Mouse (Mus musculus): Measurements from ENCODE around the gene Natd1. TPM values are rescaled to one million over a fixed set of nuclear protein-coding genes. Genes with fewer than 3 reads are reported as not detected.

The Natd1 gene
- polyA plus RNA-seq, 1 experiment from 2014 or later, result 25.5 TPM

GRCm38 (mm10) chr11:60942263-60943015, 27.9 kb upstream of the Natd1 start:
- no peak overlapping the region for H3K4me3 ChIP-seq
- peak overlapping the region; percentile 48 for H3K4me2 ChIP-seq
- H3K27ac ChIP-seq (ENCODE audit: poor library complexity, severe bottlenecking), result peak overlapping the region; percentile 58; the same call in 1 of the 2 replicates
- ATAC-seq (ENCODE audit: insufficient number of reproducible peaks, low FRiP score), result peak; percentile 70
- WGBS, result 63% methylated on average over 9 of the region's 9 CpGs
- peaks cover 54% of the 10 kb centered on the region for H3K4me1 ChIP-seq (replicated peaks)
- no peaks in the 10 kb centered on the region for H3K9me3 ChIP-seq (replicated peaks)
- peaks cover 54% of the 10 kb centered on the region for H3K36me3 ChIP-seq
- H3K9ac ChIP-seq, result no peak overlapping the region
- no peaks in the 10 kb centered on the region for H3K27me3 ChIP-seq (replicated peaks)

GRCm38 (mm10) chr11:60941370-60941769, 26.8 kb upstream of the Natd1 start:
- H3K27me3 ChIP-seq (replicated peaks), result no peaks in the 10 kb centered on the region
- H3K9me3 ChIP-seq (replicated peaks), result no peaks in the 10 kb centered on the region
- H3K4me2 ChIP-seq, result peak overlapping the region; percentile 48; the same call in 1 of the 2 replicates
- H3K9ac ChIP-seq, result no peak overlapping the region
- H3K4me3 ChIP-seq, result no peak overlapping the region
- peaks cover 43% of the 10 kb centered on the region for H3K36me3 ChIP-seq
- ATAC-seq (ENCODE audit: insufficient number of reproducible peaks, low FRiP score), result peak; percentile 73
- H3K4me1 ChIP-seq (replicated peaks), result peaks cover 65% of the 10 kb centered on the region
- 54% methylated on average over 9 of the region's 9 CpGs for WGBS
- peak overlapping the region; percentile 58 for H3K27ac ChIP-seq (ENCODE audit: poor library complexity, severe bottlenecking)

- no peak for ATAC-seq (ENCODE audit: insufficient number of reproducible peaks, low FRiP score)
- no peaks in the 10 kb centered on the region for H3K27me3 ChIP-seq (replicated peaks)
- H3K4me2 ChIP-seq, result no peak overlapping the region
- H3K36me3 ChIP-seq, result peaks cover 34% of the 10 kb centered on the region
- H3K9me3 ChIP-seq (replicated peaks), result no peaks in the 10 kb centered on the region
- H3K4me1 ChIP-seq (replicated peaks), result peaks cover 73% of the 10 kb centered on the region
- H3K9ac ChIP-seq, result 0 out of 2 replicates have a peak overlapping the region, but pooled peaks have one; percentile 10
- 78% methylated on average over 5 of the region's 5 CpGs for WGBS
- H3K4me3 ChIP-seq, result no peak overlapping the region
- H3K27ac ChIP-seq (ENCODE audit: poor library complexity, severe bottlenecking), result 0 out of 2 replicates have a peak overlapping the region, but pooled peaks have one; percentile 5
Measured at GRCm38 (mm10) chr11:60940501-60940900, 26.0 kb upstream of the Natd1 start.

- Histone ChIP-seq H3K27me3 (replicated peaks) (no peaks in the 10 kb centered on the region), H3K4me2 (no peak overlapping the region), H3K4me1 (replicated peaks) (peaks cover 81% of the 10 kb centered on the region), H3K36me3 (peaks cover 26% of the 10 kb centered on the region), H3K27ac (ENCODE audit: poor library complexity, severe bottlenecking) (peak overlapping the region; percentile 62), H3K4me3 (no peak overlapping the region), H3K9me3 (replicated peaks) (no peaks in the 10 kb centered on the region), H3K9ac (no peak overlapping the region)
- 79% methylated on average over 3 of the region's 3 CpGs for WGBS
- no peak for ATAC-seq (ENCODE audit: insufficient number of reproducible peaks, low FRiP score)
Measured at GRCm38 (mm10) chr11:60939487-60939886, 24.9 kb upstream of the Natd1 start.

GRCm38 (mm10) chr11:60937611-60938010, 23.1 kb upstream of the Natd1 start:
- no peak overlapping the region for H3K4me3 ChIP-seq
- no peak overlapping the region for H3K27ac ChIP-seq (ENCODE audit: poor library complexity, severe bottlenecking)
- H3K9ac ChIP-seq, result no peak overlapping the region
- no peak overlapping the region for H3K4me2 ChIP-seq
- H3K27me3 ChIP-seq (replicated peaks), result no peaks in the 10 kb centered on the region
- no peak for ATAC-seq (ENCODE audit: insufficient number of reproducible peaks, low FRiP score)
- WGBS, result 81% methylated on average over 3 of the region's 3 CpGs
- no peaks in the 10 kb centered on the region for H3K9me3 ChIP-seq (replicated peaks)
- H3K36me3 ChIP-seq, result peaks cover 7% of the 10 kb centered on the region
- H3K4me1 ChIP-seq (replicated peaks), result peaks cover 96% of the 10 kb centered on the region

GRCm38 (mm10) chr11:60935975-60936373, 21.4 kb upstream of the Natd1 start:
- Histone ChIP-seq H3K36me3 (no peaks in the 10 kb centered on the region), H3K27me3 (replicated peaks) (no peaks in the 10 kb centered on the region), H3K4me2 (peak overlapping the region; percentile 51), H3K4me3 (peak overlapping the region; percentile 7; the same call in 1 of the 2 replicates), H3K4me1 (replicated peaks) (peaks cover 82% of the 10 kb centered on the region), H3K9ac (no peak overlapping the region), H3K27ac (ENCODE audit: poor library complexity, severe bottlenecking) (peak overlapping the region; percentile 78), H3K9me3 (replicated peaks) (no peaks in the 10 kb centered on the region)
- WGBS, result 67% methylated on average over 4 of the region's 4 CpGs
- ATAC-seq (ENCODE audit: insufficient number of reproducible peaks, low FRiP score), result no peak

- WGBS, result 49% methylated on average over 7 of the region's 7 CpGs
- ATAC-seq (ENCODE audit: insufficient number of reproducible peaks, low FRiP score), result peak; percentile 87
- Histone ChIP-seq H3K4me1 (replicated peaks) (peaks cover 82% of the 10 kb centered on the region), H3K9me3 (replicated peaks) (no peaks in the 10 kb centered on the region), H3K27ac (ENCODE audit: poor library complexity, severe bottlenecking) (peak overlapping the region; percentile 78), H3K4me3 (peak overlapping the region; percentile 12; the same call in 1 of the 2 replicates), H3K27me3 (replicated peaks) (no peaks in the 10 kb centered on the region), H3K4me2 (peak overlapping the region; percentile 51), H3K36me3 (no peaks in the 10 kb centered on the region), H3K9ac (peak overlapping the region; percentile 21; the same call in 1 of the 2 replicates)
Measured at GRCm38 (mm10) chr11:60935326-60935974, 20.9 kb upstream of the Natd1 start.

- Histone ChIP-seq H3K36me3 (no peaks in the 10 kb centered on the region), H3K27ac (ENCODE audit: poor library complexity, severe bottlenecking) (peak overlapping the region; percentile 76), H3K9me3 (replicated peaks) (no peaks in the 10 kb centered on the region), H3K9ac (peak overlapping the region; percentile 21; the same call in 1 of the 2 replicates), H3K27me3 (replicated peaks) (no peaks in the 10 kb centered on the region), H3K4me2 (peak overlapping the region; percentile 51), H3K4me1 (replicated peaks) (peaks cover 79% of the 10 kb centered on the region), H3K4me3 (peak overlapping the region; percentile 12; the same call in 1 of the 2 replicates)
- no peak for ATAC-seq (ENCODE audit: insufficient number of reproducible peaks, low FRiP score)
- 61% methylated on average over 2 of the region's 2 CpGs for WGBS
Measured at GRCm38 (mm10) chr11:60934795-60935194, 20.2 kb upstream of the Natd1 start.

GRCm38 (mm10) chr11:60933178-60933930, 18.8 kb upstream of the Natd1 start:
- WGBS, result 72% methylated on average over 10 of the region's 10 CpGs
- Histone ChIP-seq H3K4me3 (peak overlapping the region; percentile 90), H3K36me3 (no peaks in the 10 kb centered on the region), H3K9me3 (replicated peaks) (no peaks in the 10 kb centered on the region), H3K4me1 (replicated peaks) (peaks cover 65% of the 10 kb centered on the region), H3K9ac (peak overlapping the region; percentile 92), H3K27me3 (replicated peaks) (no peaks in the 10 kb centered on the region), H3K4me2 (peak overlapping the region; percentile 88), H3K27ac (ENCODE audit: poor library complexity, severe bottlenecking) (peak overlapping the region; percentile 49; the same call in 1 of the 2 replicates)
- ATAC-seq (ENCODE audit: insufficient number of reproducible peaks, low FRiP score), result no peak

- Histone ChIP-seq H3K4me1 (replicated peaks) (peaks cover 61% of the 10 kb centered on the region), H3K9ac (peak overlapping the region; percentile 92), H3K9me3 (replicated peaks) (no peaks in the 10 kb centered on the region), H3K4me3 (peak overlapping the region; percentile 90), H3K27ac (ENCODE audit: poor library complexity, severe bottlenecking) (peak overlapping the region; percentile 83), H3K27me3 (replicated peaks) (no peaks in the 10 kb centered on the region), H3K4me2 (peak overlapping the region; percentile 88), H3K36me3 (no peaks in the 10 kb centered on the region)
- 3% methylated on average over 7 of the region's 7 CpGs for WGBS
- no peak for ATAC-seq (ENCODE audit: insufficient number of reproducible peaks, low FRiP score)
Measured at GRCm38 (mm10) chr11:60932503-60933020, 18.0 kb upstream of the Natd1 start.
